Mouse (Mus musculus): ENCODE measurements around the gene Gm14597. TPM values are rescaled to one million over a fixed set of nuclear protein-coding genes. Genes with fewer than 3 reads are reported as not detected.

Gm14597 gene
- polyA plus RNA-seq, 1 experiment from 2014 or later, result not detected

DNA sequence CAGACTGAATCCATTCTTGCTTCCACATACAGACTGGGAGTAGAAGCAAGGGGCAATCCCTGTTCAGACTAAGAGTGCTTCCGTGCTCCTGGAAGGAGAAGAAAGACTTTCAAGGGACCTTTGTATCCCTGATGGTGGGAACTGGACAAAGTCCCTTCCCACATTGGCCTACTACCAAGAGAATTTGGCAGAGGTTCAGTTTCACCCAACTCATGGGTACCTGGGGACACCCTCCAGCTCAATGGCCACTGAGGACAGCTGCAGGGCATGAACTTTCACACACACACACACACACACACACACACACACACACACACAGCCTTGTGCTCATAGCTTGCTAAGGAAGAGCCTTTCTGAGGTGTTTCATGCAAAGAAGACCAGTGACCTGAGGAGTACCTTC lies 29.5 kb downstream of the Gm14597 start:
- H3K4me1 ChIP-seq (ENCODE audit: insufficient read depth, low read depth, low read length), result no peaks in the 10 kb centered on the region
- WGBS, result 70% methylated on average over 1 of the region's 1 CpGs
- H3K27ac ChIP-seq (ENCODE audit: low read length), result no peak overlapping the region
- DNase-seq (ENCODE audit: low spot score), result no peak
- no peaks in the 10 kb centered on the region for H3K36me3 ChIP-seq (ENCODE audit: insufficient read depth, low read length)
- ATAC-seq, result no peak
- no peak overlapping the region for H3K9ac ChIP-seq (replicated peaks; ENCODE audit: low read depth)
- H3K9me3 ChIP-seq (ENCODE audit: low read length), result no peaks in the 10 kb centered on the region
- no peaks in the 10 kb centered on the region for H3K27me3 ChIP-seq (replicated peaks; ENCODE audit: insufficient read depth, low read length)
- H3K4me2 ChIP-seq (replicated peaks; ENCODE audit: low read depth, low read length), result no peak overlapping the region
- TF ChIP-seq EP300 (IDR thresholded peaks at IDR 0.05), result no peak
- no peak for TF ChIP-seq CTCF (IDR thresholded peaks at IDR 0.05)
- no peak overlapping the region for H3K4me3 ChIP-seq (ENCODE audit: low read depth, low read length)

Other genes starting within 250 kb of the Gm14597 start
- 35.8 and 38.8 TPM in 2 replicates for gene Mospd1, start 238.5 kb downstream of the Gm14597 start, polyA plus RNA-seq (2015; fragmentation: Nextera tagmentation; extraction: Ambion mirVana)
- not detected in 2 replicates for gene Etd, start 174.1 kb downstream of the Gm14597 start, polyA plus RNA-seq (2015; fragmentation: Nextera tagmentation; extraction: Ambion mirVana)
- gene Rtl8c, start 947 bp downstream of the Gm14597 start, polyA plus RNA-seq (2015; fragmentation: Nextera tagmentation; extraction: Ambion mirVana), result 37.1 and 39.9 TPM in 2 replicates
- 287 and 330 TPM in 2 replicates for gene Rtl8a, start 34.7 kb upstream of the Gm14597 start, polyA plus RNA-seq (2015; fragmentation: Nextera tagmentation; extraction: Ambion mirVana)
- gene Rtl8b, start 61.4 kb upstream of the Gm14597 start, polyA plus RNA-seq (2015; fragmentation: Nextera tagmentation; extraction: Ambion mirVana), result 193 and 215 TPM in 2 replicates
- not detected in 2 replicates for gene 4930502E18Rik, start 115.8 kb upstream of the Gm14597 start, polyA plus RNA-seq (2015; fragmentation: Nextera tagmentation; extraction: Ambion mirVana)
- gene 1700013H16Rik, start 148.9 kb upstream of the Gm14597 start, polyA plus RNA-seq (2015; fragmentation: Nextera tagmentation; extraction: Ambion mirVana), result not detected in 2 replicates
- gene Zfp36l3, start 167.4 kb upstream of the Gm14597 start, polyA plus RNA-seq (2015; fragmentation: Nextera tagmentation; extraction: Ambion mirVana), result 0.07 TPM in 1 of 2 replicates, not detected in the other
- 3.9 and 4.2 TPM in 2 replicates for gene Xlr, start 188.7 kb upstream of the Gm14597 start, polyA plus RNA-seq (2015; fragmentation: Nextera tagmentation; extraction: Ambion mirVana)